Mouse (Mus musculus) embryonic facial prominence, embryonic 14.5 days (tissue): ENCODE measurements at regions not wholly inside any gene's neighbourhood (a gene's known extent, or its start where the extent isn't known, plus 50 kb on each side); places are given as distances from the start of the nearest gene placed in this dataset.

Experiments
- ATAC-seq: fragments of 200-750 bp; cut with Nextera tagmentation; 2 replicates; pipeline ENCODE4 v1.8.0; 2017; ENCODE audit warnings: low read depth, moderate number of reproducible peaks, moderate TSS enrichment
- DNase-seq: peaks from one replicate; pipeline ENCODE4 v3.0.0-alpha.2; 2015; ENCODE audit warnings: low spot score
- H3K27ac ChIP-seq: fragments of 300-500 bp; sonication (generic); replicated peaks from 2 replicates; pipeline ENCODE4 v1.5.1; 2014; ENCODE audit warnings: low read depth, mild to moderate bottlenecking, low read length, moderate library complexity
- H3K27me3 ChIP-seq: fragments of 300-500 bp; sonication (generic); replicated peaks from 2 replicates; pipeline ENCODE4 v1.6.1; 2014; ENCODE audit warnings: low read length; ENCODE audit not compliant: control insufficient read depth, insufficient read depth
- H3K36me3 ChIP-seq: fragments of 300-500 bp; sonication (generic); 2 replicates; pipeline ENCODE4 v1.6.1; 2014; ENCODE audit warnings: low read length, mixed read lengths; ENCODE audit not compliant: control insufficient read depth, insufficient read depth
- H3K4me1 ChIP-seq: fragments of 300-500 bp; sonication (generic); 2 replicates; pipeline ENCODE4 v1.6.1; 2014; ENCODE audit warnings: antibody characterized with exemption, low read length; ENCODE audit not compliant: control insufficient read depth, insufficient read depth
- H3K4me2 ChIP-seq: fragments of 300-500 bp; sonication (generic); 2 replicates; pipeline ENCODE4 v1.6.1; 2014; ENCODE audit warnings: low read depth, mild to moderate bottlenecking, low read length, moderate library complexity, mixed read lengths
- H3K4me3 ChIP-seq: fragments of 300-500 bp; sonication (generic); 2 replicates; pipeline ENCODE4 v1.5.1; 2014; ENCODE audit warnings: low read depth, mild to moderate bottlenecking, low read length
- H3K9ac ChIP-seq: fragments of 300-500 bp; sonication (generic); 2 replicates; pipeline ENCODE4 v1.6.1; 2014; ENCODE audit warnings: low read depth, mild to moderate bottlenecking, low read length, moderate library complexity, mixed read lengths
- H3K9me3 ChIP-seq: fragments of 300-500 bp; sonication (generic); 2 replicates; pipeline ENCODE4 v1.6.1; 2016; ENCODE audit warnings: low read length; ENCODE audit not compliant: control insufficient read depth
- WGBS: fragments of 180-500 bp; shearing (Covaris S2); extraction: QIAGEN DNeasy Blood & Tissue Kit; methylation state at CpG from one replicate; pipeline ENCODE4 v1.1.7; 2014; 5-methylcytosine and 5-hydroxymethylcytosine counted together

DNA sequence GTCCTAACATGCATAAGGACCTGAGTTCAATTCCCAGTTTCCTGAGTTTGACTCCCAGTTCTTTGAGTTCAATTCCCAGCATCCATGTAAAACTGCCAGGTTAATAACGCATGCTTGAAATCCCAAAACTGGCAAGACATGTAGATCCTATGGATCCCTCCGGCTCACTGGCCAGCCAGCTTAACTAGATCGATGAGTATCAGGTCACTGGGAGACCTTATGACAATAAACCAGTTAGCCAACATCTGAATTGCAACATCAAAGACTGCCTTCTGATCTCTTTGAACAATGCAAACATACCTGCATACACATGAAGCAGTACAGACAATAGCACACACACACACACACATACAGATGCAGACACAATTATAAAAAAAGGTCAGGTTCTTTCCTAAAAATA is 762.0 kb upstream of the Cited2 start:
- Histone ChIP-seq H3K9me3 (no peaks in the 10 kb centered on the region), H3K4me2 (no peak overlapping the region), H3K36me3 (no peaks in the 10 kb centered on the region), H3K4me3 (no peak overlapping the region), H3K4me1 (0 out of 2 replicates have a peak, but pooled peaks cover 7% of the 10 kb centered on the region), H3K27me3 (no peaks in the 10 kb centered on the region), H3K9ac (no peak overlapping the region), H3K27ac (no peak overlapping the region)
- ATAC-seq (no peak), DNase-seq (no peak)
- 88% methylated on average over 3 of the region's 3 CpGs for WGBS

GRCm38 (mm10) chr10:16962463-16962862 is 760.6 kb upstream of the Cited2 start:
- Histone ChIP-seq H3K36me3 (no peaks in the 10 kb centered on the region), H3K27me3 (no peaks in the 10 kb centered on the region), H3K9ac (no peak overlapping the region), H3K4me3 (no peak overlapping the region), H3K9me3 (no peaks in the 10 kb centered on the region), H3K4me2 (no peak overlapping the region), H3K27ac (no peak overlapping the region), H3K4me1 (0 out of 2 replicates have a peak, but pooled peaks cover 3% of the 10 kb centered on the region)
- 45% methylated on average over 2 of the region's 2 CpGs for WGBS
- ATAC-seq (no peak), DNase-seq (no peak)

- no peaks in the 10 kb centered on the region for H3K9me3 ChIP-seq
- no peaks in the 10 kb centered on the region for H3K27me3 ChIP-seq
- 87% methylated on average over 5 of the region's 5 CpGs for WGBS
- no peak for DNase-seq
- H3K4me2 ChIP-seq: no peak overlapping the region
- no peak overlapping the region for H3K27ac ChIP-seq
- no peak overlapping the region for H3K9ac ChIP-seq
- no peak overlapping the region for H3K4me3 ChIP-seq
- no peaks in the 10 kb centered on the region for H3K4me1 ChIP-seq
- no peak for ATAC-seq
- no peaks in the 10 kb centered on the region for H3K36me3 ChIP-seq
Measured at GRCm38 (mm10) chr10:16978770-16979169, 744.2 kb upstream of the Cited2 start.

GRCm38 (mm10) chr10:16990227-16990626 is 732.8 kb upstream of the Cited2 start:
- no peak overlapping the region for H3K9ac ChIP-seq
- WGBS: 42% methylated on average over 1 of the region's 1 CpGs
- no peak overlapping the region for H3K4me2 ChIP-seq
- peaks cover 10% of the 10 kb centered on the region for H3K4me1 ChIP-seq
- H3K27me3 ChIP-seq: no peaks in the 10 kb centered on the region
- H3K36me3 ChIP-seq: no peaks in the 10 kb centered on the region
- no peaks in the 10 kb centered on the region for H3K9me3 ChIP-seq
- ATAC-seq: no peak
- no peak overlapping the region for H3K4me3 ChIP-seq
- no peak for DNase-seq
- H3K27ac ChIP-seq: no peak overlapping the region

DNA sequence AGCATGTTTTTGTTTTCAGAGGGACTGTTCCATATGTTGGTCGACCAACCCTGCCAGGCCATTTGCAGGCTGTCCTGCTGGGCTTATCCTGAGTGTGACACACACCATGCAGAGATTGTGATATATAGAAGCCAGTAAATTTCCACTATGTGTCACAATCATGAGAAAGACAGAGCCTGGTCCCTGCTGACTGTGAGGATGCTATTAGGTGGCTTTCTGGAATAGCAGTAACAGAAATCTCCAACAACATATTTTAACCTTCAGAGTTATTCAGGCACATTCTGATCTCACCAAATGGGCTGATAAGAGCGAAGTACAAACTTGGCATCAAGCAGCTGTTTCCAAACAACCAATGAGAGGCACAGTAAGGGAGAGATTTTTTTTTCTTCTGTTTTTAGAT is 729.2 kb upstream of the Cited2 start:
- no peak overlapping the region for H3K27ac ChIP-seq
- peaks cover 10% of the 10 kb centered on the region for H3K4me1 ChIP-seq
- H3K4me2 ChIP-seq: no peak overlapping the region
- WGBS: 68% methylated on average over 2 of the region's 2 CpGs
- H3K4me3 ChIP-seq: no peak overlapping the region
- no peaks in the 10 kb centered on the region for H3K9me3 ChIP-seq
- no peaks in the 10 kb centered on the region for H3K36me3 ChIP-seq
- no peaks in the 10 kb centered on the region for H3K27me3 ChIP-seq
- no peak for DNase-seq
- no peak overlapping the region for H3K9ac ChIP-seq
- ATAC-seq: no peak

GRCm38 (mm10) chr10:16994526-16994925 is 728.5 kb upstream of the Cited2 start:
- Histone ChIP-seq H3K9ac (no peak overlapping the region), H3K9me3 (no peaks in the 10 kb centered on the region), H3K27me3 (no peaks in the 10 kb centered on the region), H3K4me3 (no peak overlapping the region), H3K4me2 (peak overlapping the region; percentile 34), H3K36me3 (no peaks in the 10 kb centered on the region), H3K4me1 (peaks cover 10% of the 10 kb centered on the region), H3K27ac (no peak overlapping the region; the same call in 1 of the 2 replicates)
- no peak for ATAC-seq
- 37% methylated on average over 6 of the region's 6 CpGs for WGBS
- DNase-seq: peak; percentile 67

GRCm38 (mm10) chr10:16995010-16995409 is 728.0 kb upstream of the Cited2 start:
- Histone ChIP-seq H3K4me3 (no peak overlapping the region), H3K9me3 (no peaks in the 10 kb centered on the region), H3K36me3 (no peaks in the 10 kb centered on the region), H3K27me3 (no peaks in the 10 kb centered on the region), H3K4me1 (peaks cover 10% of the 10 kb centered on the region), H3K27ac (no peak overlapping the region; the same call in 1 of the 2 replicates), H3K9ac (no peak overlapping the region), H3K4me2 (peak overlapping the region; percentile 34; the same call in 1 of the 2 replicates)
- 21% methylated on average over 1 of the region's 1 CpGs for WGBS
- ATAC-seq: no peak
- no peak for DNase-seq

GRCm38 (mm10) chr10:16996820-16997466 is 726.1 kb upstream of the Cited2 start:
- WGBS: 68% methylated on average over 6 of the region's 6 CpGs

GRCm38 (mm10) chr10:17001320-17001719 is 721.7 kb upstream of the Cited2 start:
- Histone ChIP-seq H3K9me3 (no peaks in the 10 kb centered on the region), H3K27ac (no peak overlapping the region), H3K9ac (no peak overlapping the region), H3K27me3 (no peaks in the 10 kb centered on the region), H3K4me2 (no peak overlapping the region), H3K4me3 (no peak overlapping the region), H3K36me3 (no peaks in the 10 kb centered on the region), H3K4me1 (no peaks in the 10 kb centered on the region)
- WGBS: 76% methylated on average over 8 of the region's 8 CpGs
- ATAC-seq: no peak
- DNase-seq: no peak

More at GRCm38 (mm10) chr10:16996820-16997466, 726.1 kb upstream of the Cited2 start:
- H3K27me3 ChIP-seq: no peaks in the 10 kb centered on the region
- no peak overlapping the region for H3K27ac ChIP-seq
- no peaks in the 10 kb centered on the region for H3K36me3 ChIP-seq
- H3K4me3 ChIP-seq: no peak overlapping the region
- no peak for DNase-seq
- peaks cover 10% of the 10 kb centered on the region for H3K4me1 ChIP-seq
- no peak overlapping the region for H3K4me2 ChIP-seq
- H3K9ac ChIP-seq: no peak overlapping the region
- ATAC-seq: no peak
- no peaks in the 10 kb centered on the region for H3K9me3 ChIP-seq
